Mouse (Mus musculus) B cell, adult 2 months (primary cell): ENCODE measurements around the gene Trappc2.

ENCODE experiments used
- DNase-seq, 2 experiments: peaks; one replicate each; pipeline ENCODE4 v3.0.0; 2022

Trappc2 gene

GRCm38 (mm10) chrX:166440036-166440615 lies at the start of gene Trappc2:
Trappc2 (plus strand) TSS chrX:166440574.
- peak in 1 of 2 experiments; percentile 32 for DNase-seq

- peak in 1 of 2 experiments; percentile 4 for DNase-seq
Observed at GRCm38 (mm10) chrX:166393753-166394152, 46.6 kb upstream of the Trappc2 start.

- no peak for DNase-seq
Observed at GRCm38 (mm10) chrX:166407865-166408264, 32.5 kb upstream of the Trappc2 start.

- DNase-seq, result peak; percentile 35 to 53
Observed at GRCm38 (mm10) chrX:166416196-166416595, 24.2 kb upstream of the Trappc2 start.

- DNase-seq, result no peak
Observed at GRCm38 (mm10) chrX:166434812-166435211, 5.6 kb upstream of the Trappc2 start.

- peak; percentile 80 to 81 for DNase-seq
Observed at GRCm38 (mm10) chrX:166440616-166441063, 266 bp downstream of the Trappc2 start, which contains the start of gene Ofd1. Ofd1 (minus strand) TSS chrX:166440704.

GRCm38 (mm10) chrX:166444552-166444951 lies 4.2 kb downstream of the Trappc2 start:
- DNase-seq, result no peak

GRCm38 (mm10) chrX:166453532-166453931 lies 13.2 kb downstream of the Trappc2 start:
- DNase-seq, result no peak

- no peak for DNase-seq
Observed at GRCm38 (mm10) chrX:166454331-166454730, 14.0 kb downstream of the Trappc2 start.

- no peak for DNase-seq
Observed at GRCm38 (mm10) chrX:166455525-166455924, 15.2 kb downstream of the Trappc2 start.

GRCm38 (mm10) chrX:166468321-166468720 lies 27.9 kb downstream of the Trappc2 start:
- DNase-seq, result peak; percentile 20 to 64

- no peak for DNase-seq
Observed at GRCm38 (mm10) chrX:166472612-166473011, 32.2 kb downstream of the Trappc2 start.

GRCm38 (mm10) chrX:166477393-166477792 lies 37.0 kb downstream of the Trappc2 start:
- DNase-seq, result no peak

- no peak for DNase-seq
Observed at GRCm38 (mm10) chrX:166478631-166479364, 38.4 kb downstream of the Trappc2 start.

- DNase-seq, result peak; percentile 93 to 96
Observed at GRCm38 (mm10) chrX:166479365-166479983, 39.1 kb downstream of the Trappc2 start, which contains the start of gene Rab9. Rab9 (minus strand) TSS chrX:166479867.

GRCm38 (mm10) chrX:166495052-166495451 lies 54.7 kb downstream of the Trappc2 start:
- DNase-seq, result no peak

GRCm38 (mm10) chrX:166497771-166498170 lies 57.4 kb downstream of the Trappc2 start:
- no peak for DNase-seq

- DNase-seq, result no peak
Observed at GRCm38 (mm10) chrX:166499496-166500190, 59.3 kb downstream of the Trappc2 start.
